Mouse (Mus musculus): ENCODE data around the gene Pigm.

Gene Pigm

GRCm38 (mm10) chr1:172344820-172345219, 31.5 kb upstream of the Pigm start:
- no peak for TF ChIP-seq POU5F1 (IDR thresholded peaks at IDR 0.05; ENCODE audit: borderline replicate concordance, low read length)
- TF ChIP-seq CTCF (conservative IDR thresholded peaks at IDR 0.05; ENCODE audit: low read length), result no peak
- no peak for TF ChIP-seq NANOG (IDR thresholded peaks at IDR 0.05; ENCODE audit: borderline replicate concordance, low read length)
- peaks cover 22% of the 10 kb centered on the region for H3K4me1 ChIP-seq (replicated peaks; ENCODE audit: low read depth, low read length)
- no peaks in the 10 kb centered on the region for H3K36me3 ChIP-seq (ENCODE audit: insufficient read depth, low read length)
- no peaks in the 10 kb centered on the region for H3K9me3 ChIP-seq (ENCODE audit: low read length)
- no peak overlapping the region for H3K4me3 ChIP-seq (replicated peaks; ENCODE audit: low read length)
- H3K27me3 ChIP-seq (ENCODE audit: insufficient read depth, low read length), result peaks cover 79% of the 10 kb centered on the region

- Histone ChIP-seq H3K4me1 (replicated peaks; ENCODE audit: low read depth, low read length) (peaks cover 32% of the 10 kb centered on the region), H3K9me3 (ENCODE audit: low read length) (no peaks in the 10 kb centered on the region), H3K36me3 (ENCODE audit: insufficient read depth, low read length) (no peaks in the 10 kb centered on the region), H3K27me3 (ENCODE audit: insufficient read depth, low read length) (peaks cover 80% of the 10 kb centered on the region), H3K4me3 (replicated peaks; ENCODE audit: low read length) (no peak overlapping the region)
- TF ChIP-seq POU5F1 (IDR thresholded peaks at IDR 0.05; ENCODE audit: borderline replicate concordance, low read length) (no peak), NANOG (IDR thresholded peaks at IDR 0.05; ENCODE audit: borderline replicate concordance, low read length) (no peak), CTCF (conservative IDR thresholded peaks at IDR 0.05; ENCODE audit: low read length) (no peak)
Measured at GRCm38 (mm10) chr1:172346707-172347106, 29.6 kb upstream of the Pigm start.

DNA sequence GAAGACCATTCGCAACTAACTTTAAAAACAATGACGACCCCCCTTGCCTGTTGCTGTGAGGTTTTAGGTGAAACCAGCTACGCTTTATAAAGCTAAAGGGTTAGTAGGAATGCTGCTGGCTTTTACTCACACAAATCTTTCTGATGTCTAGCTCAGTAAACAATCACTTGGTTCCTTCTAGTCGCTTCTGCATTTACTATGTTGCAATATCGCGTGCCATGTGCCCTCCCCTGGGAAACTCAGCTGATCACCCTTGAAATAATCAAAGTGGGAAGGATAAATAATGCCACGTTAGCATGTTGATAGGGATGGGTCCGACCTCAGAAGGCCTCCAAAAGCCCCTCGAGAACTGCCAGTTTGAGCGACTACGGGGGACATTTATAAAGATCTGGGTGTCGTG, 29.0 kb upstream of the Pigm start:
- H3K9me3 ChIP-seq (ENCODE audit: low read length), result no peaks in the 10 kb centered on the region
- no peaks in the 10 kb centered on the region for H3K36me3 ChIP-seq (ENCODE audit: insufficient read depth, low read length)
- peaks cover 35% of the 10 kb centered on the region for H3K4me1 ChIP-seq (replicated peaks; ENCODE audit: low read depth, low read length)
- H3K4me3 ChIP-seq (replicated peaks; ENCODE audit: low read length), result no peak overlapping the region
- peaks cover 79% of the 10 kb centered on the region for H3K27me3 ChIP-seq (ENCODE audit: insufficient read depth, low read length)
- TF ChIP-seq CTCF (conservative IDR thresholded peaks at IDR 0.05; ENCODE audit: low read length) (no peak), POU5F1 (IDR thresholded peaks at IDR 0.05; ENCODE audit: borderline replicate concordance, low read length) (no peak), NANOG (IDR thresholded peaks at IDR 0.05; ENCODE audit: borderline replicate concordance, low read length) (no peak)

DNA sequence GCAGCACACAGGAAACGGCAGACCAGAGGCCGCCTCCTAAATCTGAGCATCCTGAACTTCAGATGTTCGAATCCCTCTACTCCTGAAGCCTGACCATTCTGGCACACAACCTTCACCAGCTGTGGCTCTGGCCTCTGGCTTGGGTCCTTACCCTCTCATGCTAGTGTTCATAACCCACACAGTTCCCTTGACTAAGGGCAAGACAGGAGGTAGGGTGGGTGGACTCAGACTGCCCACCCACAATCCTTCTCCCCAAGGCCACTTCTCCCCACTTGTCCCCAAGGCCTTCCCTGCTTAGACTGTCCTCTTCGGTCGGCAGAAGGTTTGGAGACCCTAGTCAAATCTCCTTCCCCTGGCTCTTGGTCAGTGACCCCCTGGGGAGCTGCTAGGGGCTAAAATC, 26.8 kb upstream of the Pigm start:
- Histone ChIP-seq H3K36me3 (ENCODE audit: insufficient read depth, low read length) (no peaks in the 10 kb centered on the region), H3K4me3 (replicated peaks; ENCODE audit: low read length) (peak overlapping the region; percentile 46; the same call in 1 of the 2 replicates), H3K27me3 (ENCODE audit: insufficient read depth, low read length) (peaks cover 77% of the 10 kb centered on the region), H3K4me1 (replicated peaks; ENCODE audit: low read depth, low read length) (peaks cover 29% of the 10 kb centered on the region), H3K9me3 (ENCODE audit: low read length) (no peaks in the 10 kb centered on the region)
- TF ChIP-seq NANOG (IDR thresholded peaks at IDR 0.05; ENCODE audit: borderline replicate concordance, low read length), result no peak
- no peak for TF ChIP-seq POU5F1 (IDR thresholded peaks at IDR 0.05; ENCODE audit: borderline replicate concordance, low read length)
- no peak for TF ChIP-seq CTCF (conservative IDR thresholded peaks at IDR 0.05; ENCODE audit: low read length)

DNA sequence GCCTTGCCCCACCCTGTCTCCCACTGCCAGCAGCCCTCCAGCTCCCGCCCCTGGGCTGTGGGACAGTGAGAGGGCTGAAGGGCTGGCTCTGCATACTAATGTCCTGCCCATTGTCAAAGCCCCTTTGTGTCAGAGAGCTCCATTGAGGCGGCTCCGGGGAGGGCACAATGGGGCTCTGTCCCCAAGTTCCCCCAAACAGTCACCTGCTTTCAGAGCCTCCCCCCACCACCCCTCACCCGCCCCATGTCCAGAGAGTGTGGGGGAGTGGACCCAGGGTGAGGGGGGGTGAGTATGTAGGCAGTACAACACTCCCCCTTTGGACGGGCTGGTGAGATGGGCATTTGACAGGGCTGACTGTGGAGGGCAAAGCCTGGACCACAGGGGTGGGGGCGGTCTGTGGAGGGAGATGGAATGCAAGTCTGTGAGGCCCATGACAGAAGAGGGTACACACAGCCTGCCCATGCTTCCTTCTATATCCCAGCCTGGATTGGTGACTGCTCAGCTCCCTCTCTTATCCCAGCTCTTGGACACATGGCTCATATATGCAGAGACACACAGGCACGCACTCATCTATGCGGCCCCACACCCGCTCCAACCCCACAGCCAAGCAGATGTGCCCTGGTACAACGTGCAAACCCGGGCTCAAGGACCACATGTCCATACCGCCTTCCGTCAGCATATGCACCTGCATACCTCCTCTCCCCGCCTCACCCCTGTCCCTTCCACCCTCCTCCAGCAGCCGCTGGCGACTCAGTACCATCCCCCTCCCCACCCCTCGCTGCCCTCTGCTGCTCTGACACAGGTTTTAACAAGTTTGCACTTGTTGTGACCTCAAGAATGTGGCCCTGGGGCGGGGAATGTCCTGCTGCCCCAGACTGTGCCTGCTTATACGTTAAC, 26.2 kb upstream of the Pigm start:
- H3K9me3 ChIP-seq (ENCODE audit: low read length), result no peaks in the 10 kb centered on the region
- peaks cover 79% of the 10 kb centered on the region for H3K27me3 ChIP-seq (ENCODE audit: insufficient read depth, low read length)
- TF ChIP-seq POU5F1 (IDR thresholded peaks at IDR 0.05; ENCODE audit: borderline replicate concordance, low read length), result no peak
- no peak for TF ChIP-seq CTCF (conservative IDR thresholded peaks at IDR 0.05; ENCODE audit: low read length)
- TF ChIP-seq NANOG (IDR thresholded peaks at IDR 0.05; ENCODE audit: borderline replicate concordance, low read length), result no peak
- no peaks in the 10 kb centered on the region for H3K36me3 ChIP-seq (ENCODE audit: insufficient read depth, low read length)
- peaks cover 29% of the 10 kb centered on the region for H3K4me1 ChIP-seq (replicated peaks; ENCODE audit: low read depth, low read length)
- H3K4me3 ChIP-seq (replicated peaks; ENCODE audit: low read length), result peak overlapping the region; percentile 46

- Histone ChIP-seq H3K4me3 (replicated peaks; ENCODE audit: low read length) (no peak overlapping the region), H3K9me3 (ENCODE audit: low read length) (no peaks in the 10 kb centered on the region), H3K27me3 (ENCODE audit: insufficient read depth, low read length) (peaks cover 70% of the 10 kb centered on the region), H3K36me3 (ENCODE audit: insufficient read depth, low read length) (no peaks in the 10 kb centered on the region), H3K4me1 (replicated peaks; ENCODE audit: low read depth, low read length) (peaks cover 39% of the 10 kb centered on the region)
- TF ChIP-seq CTCF (conservative IDR thresholded peaks at IDR 0.05; ENCODE audit: low read length) (no peak), NANOG (IDR thresholded peaks at IDR 0.05; ENCODE audit: borderline replicate concordance, low read length) (no peak)
Measured at GRCm38 (mm10) chr1:172352001-172352400, 24.3 kb upstream of the Pigm start.

GRCm38 (mm10) chr1:172352453-172352852, 23.9 kb upstream of the Pigm start:
- no peak for TF ChIP-seq NANOG (IDR thresholded peaks at IDR 0.05; ENCODE audit: borderline replicate concordance, low read length)
- no peak for TF ChIP-seq CTCF (conservative IDR thresholded peaks at IDR 0.05; ENCODE audit: low read length)
- no peak for TF ChIP-seq POU5F1 (IDR thresholded peaks at IDR 0.05; ENCODE audit: borderline replicate concordance, low read length)
- Histone ChIP-seq H3K36me3 (ENCODE audit: insufficient read depth, low read length) (no peaks in the 10 kb centered on the region), H3K9me3 (ENCODE audit: low read length) (no peaks in the 10 kb centered on the region), H3K4me3 (replicated peaks; ENCODE audit: low read length) (no peak overlapping the region), H3K27me3 (ENCODE audit: insufficient read depth, low read length) (peaks cover 71% of the 10 kb centered on the region), H3K4me1 (replicated peaks; ENCODE audit: low read depth, low read length) (peaks cover 43% of the 10 kb centered on the region)

- TF ChIP-seq CTCF (conservative IDR thresholded peaks at IDR 0.05; ENCODE audit: low read length), result no peak
- Histone ChIP-seq H3K36me3 (ENCODE audit: insufficient read depth, low read length) (no peaks in the 10 kb centered on the region), H3K27me3 (ENCODE audit: insufficient read depth, low read length) (peaks cover 67% of the 10 kb centered on the region), H3K4me1 (replicated peaks; ENCODE audit: low read depth, low read length) (peaks cover 31% of the 10 kb centered on the region), H3K9me3 (ENCODE audit: low read length) (no peaks in the 10 kb centered on the region), H3K4me3 (replicated peaks; ENCODE audit: low read length) (no peak overlapping the region)
Measured at GRCm38 (mm10) chr1:172355336-172355735, 21.0 kb upstream of the Pigm start.

DNA sequence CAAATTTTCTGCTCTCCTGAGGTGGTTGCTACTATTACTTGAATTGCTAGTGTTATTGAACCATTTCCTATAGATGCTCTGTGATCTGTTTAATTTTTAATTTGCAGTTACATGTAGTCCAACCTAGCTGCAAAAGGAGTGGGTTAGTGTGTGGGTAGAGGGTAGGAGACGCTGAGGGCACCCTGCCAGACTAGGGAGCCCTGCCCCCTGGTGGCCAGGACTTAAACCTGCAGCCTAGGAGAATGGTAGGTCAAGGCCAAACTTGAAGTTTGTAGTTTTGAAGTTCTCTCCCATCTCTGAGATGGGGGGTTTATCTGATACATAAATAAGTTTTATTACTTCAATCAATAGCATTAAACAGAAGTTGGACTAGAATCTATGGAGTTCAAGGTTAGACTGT, 18.8 kb upstream of the Pigm start:
- H3K4me1 ChIP-seq (replicated peaks; ENCODE audit: low read depth, low read length), result peaks cover 14% of the 10 kb centered on the region
- TF ChIP-seq POU5F1 (IDR thresholded peaks at IDR 0.05; ENCODE audit: borderline replicate concordance, low read length), result no peak
- peak; percentile 83 for TF ChIP-seq CTCF (conservative IDR thresholded peaks at IDR 0.05; ENCODE audit: low read length)
- H3K4me3 ChIP-seq (replicated peaks; ENCODE audit: low read length), result no peak overlapping the region
- H3K36me3 ChIP-seq (ENCODE audit: insufficient read depth, low read length), result no peaks in the 10 kb centered on the region
- H3K9me3 ChIP-seq (ENCODE audit: low read length), result no peaks in the 10 kb centered on the region
- peaks cover 53% of the 10 kb centered on the region for H3K27me3 ChIP-seq (ENCODE audit: insufficient read depth, low read length)
